Mouse (Mus musculus): Measurements from ENCODE around the gene Ogfod3.

DNA sequence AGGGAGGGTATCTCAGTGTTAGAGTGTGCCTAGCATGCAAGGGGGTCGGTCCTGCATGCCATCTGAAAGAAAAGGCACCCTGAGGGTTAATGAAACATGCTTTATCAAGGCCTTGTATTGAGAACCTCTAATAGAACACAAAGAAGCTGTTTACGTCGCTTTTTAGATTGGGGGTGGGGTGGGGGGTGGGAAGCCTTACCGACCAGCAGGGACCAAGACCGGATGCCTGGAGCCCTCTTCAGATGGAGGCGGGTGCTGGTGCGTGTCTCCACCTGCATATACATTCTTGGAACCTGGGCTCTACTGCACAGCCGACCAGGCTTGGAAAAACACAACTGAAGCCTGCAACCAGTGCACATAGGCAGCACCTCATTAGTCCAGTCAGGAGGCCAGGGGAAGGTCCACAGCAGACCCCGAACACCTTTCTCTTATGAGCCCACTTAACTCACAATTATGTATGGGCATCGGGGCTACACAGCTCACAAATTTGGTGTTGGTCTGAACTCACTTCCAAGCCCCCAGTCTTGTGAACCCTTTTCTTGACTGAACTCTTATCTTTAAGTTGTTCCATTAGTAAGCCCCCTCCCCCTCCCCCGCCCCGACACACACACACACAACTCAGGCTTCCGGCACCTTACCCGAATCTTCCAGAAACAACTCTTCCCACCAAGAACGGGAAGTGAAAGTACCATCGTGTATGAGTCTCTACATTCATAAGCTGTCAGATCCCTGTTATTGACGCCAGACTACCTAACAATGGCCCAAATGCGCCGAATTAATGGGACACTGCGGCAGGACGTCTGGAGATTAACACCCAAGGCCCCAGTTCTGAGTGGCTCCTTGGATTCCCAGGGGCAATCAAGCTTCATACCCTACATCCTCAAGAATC, 23.9 kb upstream of the Ogfod3 start:
- TF ChIP-seq CTCF (IDR thresholded peaks at IDR 0.05; ENCODE audit: control insufficient read depth, insufficient read depth, low read length) (no peak), POLR2A (IDR thresholded peaks at IDR 0.05; ENCODE audit: borderline replicate concordance, control insufficient read depth, low read depth, low read length) (no peak)
